Mouse (Mus musculus): Measurements from ENCODE around the gene Ank3.
"Not testable (repeated sequence)": the region's sequence is repeated elsewhere in the genome, so short reads cannot be mapped to it uniquely, and the experiment has no call there.

The Ank3 gene

DNA sequence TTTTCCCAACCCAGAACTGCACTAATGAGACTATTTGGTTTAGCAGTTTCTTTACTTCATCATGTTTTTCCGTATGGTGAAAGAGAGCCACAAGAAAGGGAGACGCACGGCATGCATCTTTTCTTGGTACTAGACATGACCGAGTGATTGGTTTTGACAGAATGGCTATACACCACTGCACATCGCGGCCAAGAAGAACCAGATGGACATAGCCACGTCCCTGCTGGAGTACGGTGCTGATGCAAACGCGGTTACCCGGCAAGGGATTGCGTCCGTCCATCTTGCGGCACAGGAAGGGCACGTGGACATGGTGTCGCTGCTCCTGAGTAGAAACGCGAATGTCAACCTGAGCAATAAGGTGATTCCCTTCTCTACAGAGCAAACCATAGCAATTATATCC, 493.6 kb downstream of the Ank3 start:
- DNase-seq (ENCODE audit: low read depth, low spot score): no peak

DNA sequence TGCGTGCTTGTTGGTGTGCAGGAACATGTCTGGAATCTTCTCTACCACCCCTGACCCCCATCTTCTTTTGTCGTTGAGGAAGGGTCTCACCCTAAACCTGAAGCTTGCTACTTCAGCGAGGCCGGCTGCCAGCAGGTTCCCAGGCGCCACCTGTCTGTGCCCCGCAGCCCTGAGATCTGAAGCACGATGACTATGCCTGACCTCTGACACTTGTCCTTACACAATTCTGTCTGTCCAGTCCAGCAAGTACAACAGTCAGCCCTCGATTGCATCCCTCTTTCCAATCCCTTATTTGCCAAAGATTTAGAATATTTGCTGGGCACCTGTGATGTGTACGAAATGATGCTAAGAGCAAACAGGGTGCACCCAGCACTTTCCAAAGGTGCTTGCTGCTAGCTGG, 497.0 kb downstream of the Ank3 start:
- no peak for DNase-seq (ENCODE audit: low read depth, low spot score)

- no peak for DNase-seq (ENCODE audit: low read depth, low spot score)
These were observed 499.4 kb downstream of the Ank3 start for GRCm38 (mm10) chr10:69897927-69898326.

GRCm38 (mm10) chr10:69898821-69899220, 500.2 kb downstream of the Ank3 start:
- DNase-seq (ENCODE audit: low read depth, low spot score): no peak

DNA sequence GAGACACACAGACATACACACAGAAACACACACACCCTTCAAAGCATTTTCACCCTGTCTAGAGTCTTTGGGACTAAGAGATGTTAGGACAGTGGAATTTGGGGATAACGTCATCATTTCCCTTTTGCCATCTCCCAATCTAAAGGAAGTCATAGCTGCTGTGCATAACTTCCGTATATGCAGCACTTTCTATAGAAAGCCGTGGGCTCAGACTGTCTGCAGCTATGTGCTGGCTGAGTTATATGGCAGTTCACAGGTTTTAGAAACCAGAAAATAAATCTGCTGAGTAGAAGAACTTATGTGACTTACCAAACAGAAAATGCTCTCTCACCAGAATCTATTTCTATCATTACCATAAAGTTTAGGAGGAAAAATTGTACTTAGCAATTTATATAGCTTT, 501.2 kb downstream of the Ank3 start:
- no peak for DNase-seq (ENCODE audit: low read depth, low spot score)

DNA sequence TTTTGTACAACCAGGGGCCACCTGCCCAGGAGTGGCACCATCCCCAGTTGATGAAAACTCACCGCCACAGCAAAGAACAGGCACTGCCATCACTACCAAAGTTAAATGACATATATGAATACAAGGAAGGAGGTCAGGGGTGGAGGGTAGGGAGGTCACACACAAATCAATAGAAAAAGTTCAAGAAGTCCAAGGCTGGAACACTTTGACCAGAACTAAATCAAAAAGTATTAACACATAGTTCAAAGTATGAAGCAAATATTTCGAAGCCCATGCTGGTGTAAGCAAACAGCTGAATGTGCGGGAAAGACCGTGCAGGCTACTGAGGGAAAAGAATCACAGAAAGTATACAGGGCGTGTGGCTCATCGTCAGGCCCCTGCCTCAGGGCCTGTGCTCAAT, 503.5 kb downstream of the Ank3 start:
- DNase-seq (ENCODE audit: low read depth, low spot score): no peak

DNA sequence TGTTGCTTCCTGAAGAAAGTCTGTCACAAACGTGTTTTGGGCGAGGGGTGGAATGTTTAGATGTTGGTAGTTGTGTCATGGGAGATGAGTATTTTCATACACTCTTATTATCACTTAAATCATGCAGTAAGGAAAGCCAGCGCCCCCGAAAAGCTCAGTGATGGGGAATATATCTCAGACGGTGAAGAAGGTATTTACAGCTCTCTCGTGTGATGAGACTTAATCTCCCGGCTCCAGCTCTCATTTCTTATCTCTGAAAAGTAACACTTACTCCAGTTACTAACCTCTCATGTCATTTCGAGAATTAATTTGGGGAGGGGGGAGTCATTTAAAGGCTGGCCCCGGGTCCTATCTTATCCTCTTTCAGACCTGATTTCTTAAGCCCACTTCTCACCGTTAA, 505.7 kb downstream of the Ank3 start:
- no peak for DNase-seq (ENCODE audit: low read depth, low spot score)

DNA sequence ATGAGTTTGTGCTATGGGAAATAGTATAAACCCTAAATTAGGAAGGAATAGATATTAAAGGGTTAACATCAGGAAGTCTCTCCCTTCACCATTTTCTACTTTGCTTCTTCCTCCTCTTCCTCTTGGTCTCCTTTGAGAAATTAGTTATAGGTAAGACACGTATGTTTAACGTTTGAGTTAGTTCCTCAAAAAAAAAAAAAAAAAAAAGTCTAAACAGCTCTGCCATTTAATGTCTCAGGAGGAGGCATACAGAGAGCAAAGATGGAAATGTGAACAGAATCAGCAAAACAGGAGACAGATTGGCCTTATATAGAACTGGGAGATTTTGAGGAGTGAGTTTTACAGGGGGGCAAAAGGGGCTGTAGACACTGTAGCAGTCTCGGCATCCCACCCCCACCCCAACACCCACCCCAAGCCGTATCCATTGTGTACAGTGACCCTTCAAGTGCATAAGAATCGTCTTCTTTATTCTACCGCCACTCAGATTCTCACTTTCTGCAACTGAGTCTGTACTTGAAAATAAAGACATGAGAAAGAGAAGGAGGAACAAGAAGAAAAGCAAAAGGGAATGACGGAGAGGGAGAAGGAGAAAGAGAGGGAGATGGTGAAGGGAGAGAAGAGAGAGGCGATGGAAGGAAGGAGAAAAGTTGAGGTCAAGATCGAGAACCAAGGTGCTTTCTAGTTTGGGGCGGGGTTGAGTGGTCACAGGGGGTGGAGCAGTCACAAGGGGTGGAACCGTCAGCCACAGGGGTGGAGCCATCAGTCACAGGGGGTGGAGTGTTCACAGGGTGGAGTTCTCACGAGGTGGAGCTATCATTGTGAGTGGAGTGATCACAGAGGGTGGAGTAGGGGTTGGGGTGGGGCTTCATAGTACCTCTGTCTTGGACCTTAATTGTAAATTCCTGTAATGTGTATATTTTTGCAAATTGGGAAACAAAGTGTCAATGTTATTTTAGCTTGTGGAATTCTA, 509.5 kb downstream of the Ank3 start:
- DNase-seq (ENCODE audit: low read depth, low spot score): no peak

DNA sequence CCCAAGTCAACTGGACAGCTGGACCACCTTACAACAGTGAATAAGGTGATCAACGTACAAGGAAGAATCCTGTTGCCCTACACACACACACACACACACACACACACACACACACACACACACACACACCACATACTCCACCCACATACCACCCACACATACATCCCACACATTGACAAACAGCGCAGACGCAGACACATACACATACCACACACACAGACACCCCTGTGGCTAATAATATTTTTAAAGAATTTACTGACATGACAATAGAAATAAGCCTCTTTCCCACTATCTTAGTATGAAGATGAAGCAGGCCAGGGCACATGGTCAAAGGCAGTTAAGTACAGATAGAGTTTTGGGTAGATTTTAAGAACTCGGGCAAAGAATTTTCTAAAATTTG, 511.3 kb downstream of the Ank3 start:
- DNase-seq (ENCODE audit: low read depth, low spot score): no peak

DNA sequence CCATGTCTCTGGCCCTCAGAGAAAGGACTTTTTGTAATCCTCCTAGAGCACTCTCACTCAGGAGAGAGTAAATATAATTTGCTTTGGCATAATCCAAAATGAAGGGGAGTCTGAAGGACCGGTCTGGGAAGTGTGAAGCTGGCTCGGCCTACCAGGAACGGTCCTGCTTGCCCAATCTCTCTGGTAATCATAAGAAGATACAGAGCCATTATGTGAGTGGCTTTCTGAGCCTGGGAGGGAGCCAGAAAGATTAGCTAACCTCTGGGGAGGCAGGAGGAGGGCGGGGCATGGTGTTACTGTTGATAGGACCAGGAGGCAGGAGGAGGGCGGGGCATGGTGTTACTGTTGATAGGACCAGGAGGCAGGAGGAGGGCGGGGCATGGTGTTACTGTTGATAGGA, 511.7 kb downstream of the Ank3 start:
- peak; percentile 43 for DNase-seq (ENCODE audit: low read depth, low spot score)

- not testable (repeated sequence) for DNase-seq (ENCODE audit: low read depth, low spot score)
These were observed 512.2 kb downstream of the Ank3 start for GRCm38 (mm10) chr10:69910726-69911125.

GRCm38 (mm10) chr10:69915566-69915965, 517.0 kb downstream of the Ank3 start:
- DNase-seq (ENCODE audit: low read depth, low spot score): no peak

- no peak for DNase-seq (ENCODE audit: low read depth, low spot score)
These were observed 517.6 kb downstream of the Ank3 start for GRCm38 (mm10) chr10:69916205-69916604.

DNA sequence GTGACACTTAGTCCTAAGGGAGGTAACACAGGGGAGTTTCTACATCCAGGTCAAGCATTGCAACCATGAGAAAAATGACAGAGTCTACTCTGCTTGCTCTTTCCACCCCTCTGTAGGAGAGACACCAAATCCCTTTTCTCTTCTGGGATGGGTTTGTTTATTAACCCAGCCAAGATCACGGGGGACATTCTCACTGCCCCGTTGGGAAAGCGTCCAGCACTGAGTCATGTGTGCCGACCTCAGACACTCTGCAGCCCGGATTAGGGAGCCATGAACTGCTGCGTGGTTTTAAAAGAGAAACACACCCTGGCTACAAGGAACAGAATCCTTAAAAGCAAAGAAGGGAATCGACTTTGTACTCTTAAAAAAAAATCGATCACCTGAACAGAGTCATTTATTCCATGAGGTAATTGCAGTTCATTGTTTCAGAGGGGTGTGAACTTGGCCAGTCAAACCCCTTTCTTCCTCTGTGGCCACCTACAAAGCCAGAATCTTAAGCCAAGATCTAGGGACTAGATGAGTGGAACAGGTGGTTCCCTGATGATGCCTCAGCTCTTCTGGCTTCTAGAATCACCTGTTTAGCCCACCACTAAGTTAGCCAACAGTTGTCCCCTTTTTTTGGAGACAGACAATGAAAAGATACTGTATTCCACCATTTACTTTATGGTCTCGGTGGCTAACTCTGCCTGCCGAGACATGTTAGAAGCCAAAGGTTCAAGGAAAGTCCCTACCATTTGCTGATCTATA, 518.3 kb downstream of the Ank3 start:
- no peak for DNase-seq (ENCODE audit: low read depth, low spot score)

DNA sequence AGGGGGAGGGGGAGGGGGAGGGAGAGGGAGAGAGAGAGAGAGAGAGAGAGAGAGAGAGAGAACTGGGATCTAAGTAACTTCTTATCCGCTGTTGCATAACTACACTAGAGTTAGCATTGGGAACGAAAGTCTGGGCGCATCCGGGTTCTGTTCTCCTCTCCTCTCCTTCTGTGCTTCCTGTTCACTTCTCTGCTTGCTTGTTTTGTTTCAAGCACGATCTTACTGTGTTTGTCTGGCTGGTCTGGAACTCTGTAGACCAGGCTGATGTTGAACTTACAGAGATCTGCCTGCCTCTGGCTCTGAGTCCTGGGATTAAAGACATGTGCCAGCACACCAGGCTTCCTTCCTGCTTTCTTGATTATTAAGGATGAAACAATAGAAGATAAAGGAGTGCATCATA, 519.1 kb downstream of the Ank3 start:
- no peak for DNase-seq (ENCODE audit: low read depth, low spot score)

DNA sequence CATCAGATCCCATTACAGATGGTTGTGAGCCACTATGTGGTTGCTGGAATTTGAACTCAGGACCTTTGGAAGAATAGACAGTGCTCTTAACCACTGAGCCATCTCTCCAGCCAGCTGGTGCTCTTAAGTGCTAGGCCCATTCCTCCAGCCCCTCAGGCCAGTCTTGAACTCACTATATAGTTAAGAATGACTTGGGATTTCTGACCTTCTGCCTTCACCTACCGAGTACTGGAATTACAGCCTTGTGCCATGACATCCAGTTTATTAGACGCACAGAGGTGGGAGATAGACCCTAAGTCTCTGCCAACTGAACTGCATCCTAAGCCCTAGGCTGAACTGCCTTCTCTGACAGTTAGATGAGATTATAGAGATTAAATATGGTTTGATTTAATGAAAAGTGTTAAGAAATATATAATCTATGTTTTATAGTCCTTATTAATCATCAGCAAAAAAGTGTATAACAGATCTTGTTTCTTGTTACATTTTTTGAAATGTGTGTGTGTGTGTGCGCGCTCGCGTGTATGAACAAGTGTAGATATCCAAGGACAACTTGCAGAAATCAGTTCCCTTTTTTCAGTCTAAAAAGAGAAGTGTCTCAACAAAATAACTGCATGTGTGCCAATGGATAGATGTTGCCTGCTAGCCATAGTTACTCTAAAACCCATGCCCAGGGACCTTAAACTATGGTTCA, 520.0 kb downstream of the Ank3 start:
- DNase-seq (ENCODE audit: low read depth, low spot score): no peak

GRCm38 (mm10) chr10:69919152-69919492, 520.5 kb downstream of the Ank3 start:
- DNase-seq (ENCODE audit: low read depth, low spot score): no peak

DNA sequence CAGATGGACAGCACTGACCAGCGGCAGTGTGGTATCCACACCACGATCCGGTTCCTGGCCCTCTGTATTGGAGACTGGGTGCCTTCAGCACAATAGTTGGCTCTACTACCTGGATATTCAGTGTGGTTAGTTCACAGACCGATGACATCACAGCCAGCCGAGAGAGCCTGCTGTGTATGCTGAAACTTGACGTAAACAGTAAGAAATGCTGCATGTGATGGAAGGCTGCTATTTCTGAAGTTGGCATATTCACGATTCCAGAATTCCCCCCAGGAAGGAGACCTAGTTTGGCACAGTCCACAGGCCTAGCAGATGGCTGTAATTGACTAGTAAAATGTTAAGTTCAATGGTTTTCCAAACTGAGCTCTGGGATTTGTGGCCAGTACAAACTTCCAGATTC, 521.2 kb downstream of the Ank3 start:
- no peak for DNase-seq (ENCODE audit: low read depth, low spot score)

DNA sequence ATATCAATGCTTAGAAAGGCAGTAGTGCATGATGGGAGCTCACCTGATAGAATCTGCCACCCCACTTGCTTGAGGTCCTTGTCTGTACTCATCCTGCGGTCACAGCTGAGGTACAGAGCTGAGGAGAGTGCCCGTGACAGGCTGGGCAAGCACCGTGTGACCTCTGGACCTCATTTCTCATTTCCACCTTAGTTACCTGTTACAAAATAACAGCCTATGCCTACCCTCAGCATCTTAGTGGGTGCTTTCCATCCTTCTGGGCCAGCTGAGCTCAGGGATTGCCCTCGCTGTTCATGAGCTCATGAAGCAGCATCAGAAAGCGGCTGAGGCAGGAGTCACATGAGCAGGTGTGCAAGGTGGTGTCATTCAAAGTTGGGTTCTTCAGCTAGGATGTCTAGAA, 523.5 kb downstream of the Ank3 start:
- no peak for DNase-seq (ENCODE audit: low read depth, low spot score)

DNA sequence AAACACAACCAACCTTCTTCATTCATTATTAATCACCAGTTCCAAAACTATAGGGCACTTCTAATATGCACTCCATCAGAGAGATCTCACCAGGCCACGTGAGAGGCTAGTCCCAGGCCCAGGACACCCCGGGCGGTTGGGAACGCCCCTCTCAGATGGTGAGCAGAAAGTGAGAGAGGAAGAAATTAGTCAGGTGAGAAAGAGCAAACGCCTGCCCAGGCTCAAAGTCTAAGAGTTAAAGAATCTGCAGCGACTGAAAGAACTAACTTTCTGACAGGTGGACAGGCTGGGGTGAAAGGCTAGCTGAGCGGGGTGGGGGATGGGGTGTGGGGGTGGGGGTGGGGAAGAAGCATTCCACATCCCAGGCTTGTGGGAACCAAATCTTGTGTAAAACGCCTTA, 525.2 kb downstream of the Ank3 start:
- no peak for DNase-seq (ENCODE audit: low read depth, low spot score)

DNA sequence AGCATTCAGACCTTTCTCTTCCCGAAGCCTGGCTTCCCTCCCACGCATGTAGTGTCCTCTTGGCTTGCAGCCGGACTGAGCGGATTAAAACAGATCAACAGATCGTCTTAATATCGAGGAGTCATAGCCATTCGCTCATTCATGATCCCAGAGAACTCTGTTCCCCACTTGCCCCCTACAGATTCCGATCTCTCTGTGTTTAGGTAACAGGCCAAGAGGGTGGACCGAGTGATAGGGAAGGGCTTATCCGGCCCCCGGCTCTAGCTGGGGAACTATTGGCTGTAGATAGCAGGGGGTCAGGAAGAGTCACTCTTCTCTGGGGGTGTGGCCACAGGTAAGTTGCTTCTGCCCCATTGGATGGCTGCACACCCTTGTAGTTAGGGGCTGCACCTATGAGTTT, 525.7 kb downstream of the Ank3 start:
- peak; percentile 37 for DNase-seq (ENCODE audit: low read depth, low spot score)

- no peak for DNase-seq (ENCODE audit: low read depth, low spot score)
These were observed 526.3 kb downstream of the Ank3 start for GRCm38 (mm10) chr10:69924845-69925244.

Data from retina, adult 2 months (tissue).